Mouse (Mus musculus): ENCODE data around the gene Olfr744. TPM values are rescaled to one million over a fixed set of nuclear protein-coding genes. Genes with fewer than 3 reads are reported as not detected.
"Not testable (repeated sequence)": the region's sequence is repeated elsewhere in the genome, so short reads cannot be mapped to it uniquely, and the experiment has no call there.

The Olfr744 gene
- polyA plus RNA-seq (2017; shearing (Covaris generic)): not detected

- no peak for ATAC-seq
Measured at GRCm38 (mm10) chr14:50614579-50614978, at the start of gene Olfr744. Gene Olfr744 (plus strand): TSS chr14:50614879.

DNA sequence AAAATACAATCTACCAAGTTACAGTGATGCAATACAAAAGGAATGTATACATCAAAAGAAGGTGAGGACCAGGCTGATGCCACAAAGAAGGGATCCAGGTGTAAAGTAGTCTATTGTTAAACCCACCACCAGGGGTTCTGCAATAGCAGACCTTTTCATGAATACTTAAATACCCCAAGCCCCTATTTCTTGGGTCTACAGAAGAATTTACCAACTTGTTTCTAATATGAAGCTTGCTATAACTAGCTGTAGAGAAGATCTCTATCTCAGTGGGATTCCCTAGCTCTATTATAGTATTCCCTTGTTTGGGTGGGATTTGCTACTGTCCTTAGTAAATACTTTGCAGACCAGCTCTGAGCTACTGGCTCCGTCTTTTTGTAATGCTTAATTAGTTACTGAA is 41.6 kb upstream of the Olfr744 start:
- ATAC-seq: not testable (repeated sequence)

DNA sequence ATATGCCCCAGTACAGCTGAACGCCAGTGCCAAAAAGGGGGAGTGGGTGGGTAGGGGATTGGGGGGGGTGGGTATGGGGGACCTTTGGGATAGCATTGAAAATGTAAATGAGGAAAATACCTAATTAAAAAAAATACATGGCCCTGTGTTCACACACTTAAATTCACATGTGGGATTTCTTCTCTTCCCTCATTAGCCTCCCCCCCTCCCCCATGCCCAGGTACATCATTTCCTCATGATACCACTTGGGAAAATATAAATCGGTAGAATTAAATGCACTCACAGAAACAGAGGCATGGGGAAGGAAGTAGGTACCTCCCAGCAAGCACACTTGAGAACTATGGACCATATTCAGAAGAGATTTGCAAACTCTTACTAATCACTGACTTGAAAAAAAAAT is 24.4 kb downstream of the Olfr744 start, which contains the start of gene Olfr745:
Gene Olfr745, plus strand, starts transcription at position 301 of the 400 bp plus-strand sequence.
- no peak for ATAC-seq

DNA sequence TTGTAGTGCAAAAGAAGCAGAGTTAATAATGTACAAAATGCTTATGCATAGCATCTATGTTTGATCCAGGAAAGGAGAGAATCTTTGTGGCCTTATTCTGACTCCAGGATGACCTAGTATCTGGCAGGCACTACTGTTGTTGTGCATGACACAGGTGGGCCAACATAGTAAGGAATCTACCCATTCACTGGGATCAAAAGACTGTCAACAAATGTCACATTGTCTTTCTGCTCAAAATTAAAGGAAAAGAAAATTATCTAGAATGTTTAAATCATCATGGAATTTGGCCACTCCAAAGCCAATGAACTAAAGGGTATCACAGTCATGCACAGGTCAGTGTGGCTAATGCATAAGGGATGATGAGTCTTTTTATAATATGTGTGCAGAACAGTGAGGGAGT is 32.1 kb downstream of the Olfr744 start, which contains the start of gene Olfr746:
Gene Olfr746, plus strand, starts transcription at position 301 of the 400 bp plus-strand sequence.
- no peak for ATAC-seq

Other genes starting within 250 kb of the Olfr744 start
- gene Olfr736, start 233.7 kb upstream of the Olfr744 start, polyA plus RNA-seq (2017; shearing (Covaris generic)): not detected
- not detected for gene Olfr738, start 207.3 kb upstream of the Olfr744 start, polyA plus RNA-seq (2017; shearing (Covaris generic))
- gene Olfr739, start 196.3 kb upstream of the Olfr744 start, polyA plus RNA-seq (2017; shearing (Covaris generic)): not detected
- gene Olfr740, start 169.3 kb upstream of the Olfr744 start, polyA plus RNA-seq (2017; shearing (Covaris generic)): not detected
- gene Olfr741, start 142.1 kb upstream of the Olfr744 start, polyA plus RNA-seq (2017; shearing (Covaris generic)): not detected
- gene Olfr742, start 111.3 kb upstream of the Olfr744 start, polyA plus RNA-seq (2017; shearing (Covaris generic)): under 1 TPM in 1 of 2 experiments, not detected in 1; 0.25 TPM
- not detected for gene Olfr743, start 93.0 kb upstream of the Olfr744 start, polyA plus RNA-seq (2017; shearing (Covaris generic))
- not detected for gene Olfr745, start 24.5 kb downstream of the Olfr744 start, polyA plus RNA-seq (2017; shearing (Covaris generic))
- not detected for gene Olfr746, start 32.2 kb downstream of the Olfr744 start, polyA plus RNA-seq (2017; shearing (Covaris generic))
- gene Olfr747, start 78.3 kb downstream of the Olfr744 start, polyA plus RNA-seq (2017; shearing (Covaris generic)): not detected
- under 1 TPM in 1 of 2 experiments, not detected in 1; 0.21 TPM for gene Olfr748, start 92.5 kb downstream of the Olfr744 start, polyA plus RNA-seq (2017; shearing (Covaris generic))
- gene Olfr749, start 130.2 kb downstream of the Olfr744 start, polyA plus RNA-seq (2017; shearing (Covaris generic)): not detected
- gene Ttc5, start 170.6 kb downstream of the Olfr744 start, polyA plus RNA-seq (2017; shearing (Covaris generic)): 100 to 1,000 TPM; 108 to 124 TPM
- not detected for gene Ccnb1ip1, start 192.9 kb downstream of the Olfr744 start, polyA plus RNA-seq (2017; shearing (Covaris generic))
- 10 to 100 TPM; 83.6 to 88.1 TPM for gene Parp2, start 193.0 kb downstream of the Olfr744 start, polyA plus RNA-seq (2017; shearing (Covaris generic))

Data from activated CD4-positive, CD25-positive, alpha-beta regulatory T cell, adult 4 months (primary cell).